Mouse (Mus musculus) G1E (cell line): ENCODE results near the gene Pax4. TPM values are rescaled to one million over a fixed set of nuclear protein-coding genes. Genes with fewer than 3 reads are reported as not detected.

ENCODE experiments used
- ATAC-seq: 2 replicates; pipeline ENCODE4 v1.8.0; 2016; ENCODE audit warnings: mild to moderate bottlenecking; ENCODE audit not compliant: insufficient number of reproducible peaks, poor library complexity, low FRiP score, severe bottlenecking; ENCODE audit errors: extremely low read depth
- DNase-seq: peaks from one replicate; pipeline ENCODE4 v3.0.0; 2012; ENCODE audit warnings: low spot score
- H3K27me3 ChIP-seq: 2 replicates; pipeline ENCODE4 v1.6.1; 2012; ENCODE audit warnings: mild to moderate bottlenecking, low read length, inconsistent platforms; ENCODE audit not compliant: insufficient read depth
- H3K36me3 ChIP-seq: replicated peaks from 2 replicates; pipeline ENCODE3; 2012; ENCODE audit warnings: mild to moderate bottlenecking, inconsistent platforms
- H3K4me1 ChIP-seq: 2 replicates; pipeline ENCODE4 v1.6.1; 2012; ENCODE audit warnings: low read depth, low read length, inconsistent platforms, mixed read lengths; ENCODE audit not compliant: insufficient read depth
- H3K4me3 ChIP-seq: 2 replicates; pipeline ENCODE4 v1.5.1; 2012; ENCODE audit warnings: low read depth, mild to moderate bottlenecking, inconsistent platforms, low read length, moderate library complexity, mixed read lengths
- H3K9me3 ChIP-seq: replicated peaks from 2 replicates; pipeline ENCODE4 v1.6.1; 2012; ENCODE audit warnings: inconsistent platforms
- CTCF ChIP-seq: IDR thresholded peaks from 2 replicates; pipeline ENCODE4 v1.5.1; 2012; ENCODE audit warnings: low read depth, low read length, inconsistent platforms, mixed read lengths
- GATA1 ChIP-seq: IDR thresholded peaks from 2 replicates; pipeline ENCODE4 v1.6.1; 2012; ENCODE audit warnings: borderline replicate concordance, low read length, inconsistent platforms, mixed read lengths
- GATA2 ChIP-seq: IDR thresholded peaks from 2 replicates; pipeline ENCODE4 v1.6.1; 2012; ENCODE audit warnings: low read depth, low read length, inconsistent platforms, borderline replicate concordance
- POLR2AphosphoS5 ChIP-seq: IDR thresholded peaks from 2 replicates; pipeline ENCODE4 v1.6.1; 2012; ENCODE audit warnings: low read depth, low read length, inconsistent platforms; ENCODE audit not compliant: insufficient replicate concordance
- TAL1 ChIP-seq: conservative IDR thresholded peaks from 2 replicates; pipeline ENCODE4 v1.6.1; 2012; ENCODE audit warnings: low read depth, low read length, inconsistent platforms, mixed read lengths
- polyA plus RNA-seq: library from polyadenylated mRNA; stranded (reverse); fragments of >175 nt; gene quantifications from 2 replicates; pipeline ENCODE4 v1.2.3, GENCODE M21; 2012
- total RNA-seq, 2 experiments: library from RNA; stranded (forward) in 1 of 2; stranded (reverse) in 1 of 2; fragments of 200-1000 nt in 1 of 2; fragments of >200 nt in 1 of 2; fragmentation: Nextera tagmentation in 1 of 2; gene quantifications; 2 replicates each; pipeline ENCODE4 v1.2.3; 2014 to 2017

The Pax4 gene
- total and polyA plus RNA-seq, 3 experiments = not detected

- Histone ChIP-seq H3K36me3 (no peaks in the 10 kb centered on the region), H3K4me3 (no peak overlapping the region), H3K9me3 (no peaks in the 10 kb centered on the region), H3K27me3 (peaks cover 27% of the 10 kb centered on the region), H3K4me1 (peaks cover 7% of the 10 kb centered on the region; the same call in 1 of the 2 replicates)
- DNase-seq (no peak), ATAC-seq (no peak)
- TF ChIP-seq GATA2 = no peak
- no peak for TF ChIP-seq CTCF
- no peak for TF ChIP-seq TAL1
- TF ChIP-seq POLR2AphosphoS5 = no peak
- no peak for TF ChIP-seq GATA1
Observed at GRCm38 (mm10) chr6:28474211-28474610, 25.1 kb upstream of the Pax4 start.

- no peak for TF ChIP-seq CTCF
- TF ChIP-seq GATA1 = no peak
- TF ChIP-seq POLR2AphosphoS5 = no peak
- TF ChIP-seq TAL1 = no peak
- TF ChIP-seq GATA2 = no peak
Observed at GRCm38 (mm10) chr6:28471284-28472035, 22.3 kb upstream of the Pax4 start.

GRCm38 (mm10) chr6:28470621-28471020, 21.5 kb upstream of the Pax4 start:
- Histone ChIP-seq H3K9me3 (no peaks in the 10 kb centered on the region), H3K36me3 (no peaks in the 10 kb centered on the region), H3K4me1 (no peaks in the 10 kb centered on the region), H3K4me3 (no peak overlapping the region), H3K27me3 (peaks cover 27% of the 10 kb centered on the region)
- DNase-seq (no peak), ATAC-seq (no peak)
- TF ChIP-seq TAL1 (no peak), GATA1 (no peak)

More at GRCm38 (mm10) chr6:28471284-28472035, 22.3 kb upstream of the Pax4 start:
- DNase-seq (no peak), ATAC-seq (no peak)
- no peaks in the 10 kb centered on the region for H3K4me1 ChIP-seq
- H3K4me3 ChIP-seq = no peak overlapping the region
- no peaks in the 10 kb centered on the region for H3K9me3 ChIP-seq
- H3K36me3 ChIP-seq = no peaks in the 10 kb centered on the region
- H3K27me3 ChIP-seq = peaks cover 27% of the 10 kb centered on the region

- no peaks in the 10 kb centered on the region for H3K9me3 ChIP-seq
- H3K4me3 ChIP-seq = no peak overlapping the region
- H3K36me3 ChIP-seq = no peaks in the 10 kb centered on the region
- no peaks in the 10 kb centered on the region for H3K4me1 ChIP-seq
- DNase-seq (no peak), ATAC-seq (no peak)
- H3K27me3 ChIP-seq = peaks cover 27% of the 10 kb centered on the region
- TF ChIP-seq CTCF (no peak), GATA2 (no peak)
Observed at GRCm38 (mm10) chr6:28470017-28470602, 21.0 kb upstream of the Pax4 start.

DNA sequence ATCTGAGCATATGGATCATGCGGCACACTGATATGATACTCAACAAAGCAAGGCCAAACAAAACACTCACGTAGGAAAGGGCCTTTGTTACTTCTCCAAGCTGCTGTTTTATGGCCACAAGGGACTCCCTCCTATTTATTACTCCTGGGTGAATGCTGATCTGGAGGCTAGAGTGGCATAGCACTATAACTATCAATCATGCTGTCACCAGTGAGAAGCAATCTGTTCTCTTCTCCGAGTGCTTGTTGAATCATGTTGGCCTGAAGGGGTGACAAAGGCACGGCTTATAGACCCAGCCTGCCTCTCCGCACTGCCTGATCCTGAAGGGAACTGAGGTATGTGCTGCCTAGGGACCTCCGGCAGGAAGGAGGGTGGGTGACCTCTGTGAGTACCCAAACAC, 15.5 kb upstream of the Pax4 start:
- no peaks in the 10 kb centered on the region for H3K9me3 ChIP-seq
- ATAC-seq = no peak
- H3K27me3 ChIP-seq = peaks cover 21% of the 10 kb centered on the region
- H3K36me3 ChIP-seq = no peaks in the 10 kb centered on the region
- TF ChIP-seq GATA2 = no peak
- TF ChIP-seq CTCF = no peak
- TF ChIP-seq POLR2AphosphoS5 = no peak
- TF ChIP-seq GATA1 = no peak
- TF ChIP-seq TAL1 = no peak
- no peak for DNase-seq
- H3K4me1 ChIP-seq = no peaks in the 10 kb centered on the region
- H3K4me3 ChIP-seq = no peak overlapping the region

- Histone ChIP-seq H3K27me3 (peaks cover 19% of the 10 kb centered on the region), H3K4me1 (no peaks in the 10 kb centered on the region), H3K36me3 (no peaks in the 10 kb centered on the region), H3K4me3 (no peak overlapping the region), H3K9me3 (no peaks in the 10 kb centered on the region)
- ATAC-seq (no peak), DNase-seq (no peak)
- TF ChIP-seq GATA2 = no peak
- no peak for TF ChIP-seq GATA1
- TF ChIP-seq TAL1 = no peak
- no peak for TF ChIP-seq POLR2AphosphoS5
- no peak for TF ChIP-seq CTCF
Observed at GRCm38 (mm10) chr6:28460534-28460933, 11.4 kb upstream of the Pax4 start.

GRCm38 (mm10) chr6:28459221-28459668, 10.1 kb upstream of the Pax4 start:
- Histone ChIP-seq H3K9me3 (no peaks in the 10 kb centered on the region), H3K4me3 (no peak overlapping the region), H3K36me3 (no peaks in the 10 kb centered on the region), H3K4me1 (no peaks in the 10 kb centered on the region), H3K27me3 (peaks cover 12% of the 10 kb centered on the region)
- ATAC-seq (no peak), DNase-seq (no peak)
- TF ChIP-seq GATA2 = no peak
- TF ChIP-seq TAL1 = no peak
